Mouse (Mus musculus): ENCODE measurements around the gene Polr3e.
"Not testable (repeated sequence)": the region's sequence is repeated elsewhere in the genome, so short reads cannot be mapped to it uniquely, and the experiment has no call there.

Gene Polr3e

DNA sequence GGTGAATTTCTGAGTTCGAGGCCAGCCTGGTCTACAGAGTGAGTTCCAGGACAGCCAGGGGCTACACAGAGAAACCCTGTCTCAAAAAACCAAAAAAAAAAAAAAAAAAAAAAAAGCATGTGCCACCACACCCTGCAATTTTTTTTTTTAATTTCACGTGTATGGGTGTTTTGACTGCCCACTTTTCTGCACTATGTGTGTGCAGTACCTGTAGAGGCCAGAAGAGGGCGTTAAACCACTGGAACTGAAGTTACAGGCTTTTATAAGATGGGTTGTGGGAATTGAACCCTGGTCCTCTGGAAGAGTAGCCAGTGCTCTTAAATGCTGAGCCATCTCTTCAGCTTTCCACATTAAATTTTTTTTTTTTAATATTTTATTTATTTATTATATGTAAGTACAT lies 7.4 kb upstream of the Polr3e start:
- not testable (repeated sequence) for DNase-seq (ENCODE audit: low read depth in 2 of 2, low spot score in 2 of 2)

DNA sequence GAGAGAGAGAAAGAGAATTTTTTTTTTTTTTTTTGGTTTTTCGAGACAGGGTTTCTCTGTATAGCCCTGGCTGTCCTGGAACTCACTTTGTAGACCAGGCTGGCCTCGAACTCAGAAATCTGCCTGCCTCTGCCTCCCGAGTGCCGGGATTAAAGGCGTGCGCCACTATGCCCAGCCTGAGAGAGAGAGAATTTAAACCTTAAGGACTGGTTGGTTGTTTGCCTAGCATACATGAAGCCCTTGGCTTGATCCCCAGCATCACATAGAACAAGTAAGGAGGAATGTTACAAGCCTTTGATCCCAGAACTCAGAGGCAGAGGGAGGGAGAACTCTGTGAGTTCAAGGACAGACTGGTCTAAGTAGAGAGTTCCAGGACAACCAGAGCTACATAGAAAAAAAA lies 6.3 kb upstream of the Polr3e start:
- not testable (repeated sequence) for DNase-seq (ENCODE audit: low read depth in 2 of 2, low spot score in 2 of 2)

DNA sequence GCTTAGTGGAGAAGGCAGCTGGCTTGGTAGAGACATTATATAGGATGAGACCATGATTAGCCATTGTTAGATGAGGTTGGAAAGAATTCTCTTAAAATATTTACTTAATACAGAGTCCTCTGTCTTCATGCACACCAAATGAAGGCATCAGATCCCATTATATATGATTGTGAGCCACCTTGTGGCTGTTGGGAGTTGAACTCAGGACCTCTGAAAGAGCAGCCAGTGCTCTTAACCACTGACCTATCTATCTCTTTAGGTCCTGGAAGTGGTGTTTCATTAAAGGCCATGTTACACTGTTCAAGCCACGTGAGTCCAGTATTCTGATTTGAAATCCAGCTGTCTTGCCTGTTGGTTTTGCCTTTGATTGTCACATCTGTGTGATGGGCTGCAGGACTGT lies 4.2 kb upstream of the Polr3e start:
- DNase-seq (ENCODE audit: low read depth in 2 of 2, low spot score in 2 of 2) = no peak

DNA sequence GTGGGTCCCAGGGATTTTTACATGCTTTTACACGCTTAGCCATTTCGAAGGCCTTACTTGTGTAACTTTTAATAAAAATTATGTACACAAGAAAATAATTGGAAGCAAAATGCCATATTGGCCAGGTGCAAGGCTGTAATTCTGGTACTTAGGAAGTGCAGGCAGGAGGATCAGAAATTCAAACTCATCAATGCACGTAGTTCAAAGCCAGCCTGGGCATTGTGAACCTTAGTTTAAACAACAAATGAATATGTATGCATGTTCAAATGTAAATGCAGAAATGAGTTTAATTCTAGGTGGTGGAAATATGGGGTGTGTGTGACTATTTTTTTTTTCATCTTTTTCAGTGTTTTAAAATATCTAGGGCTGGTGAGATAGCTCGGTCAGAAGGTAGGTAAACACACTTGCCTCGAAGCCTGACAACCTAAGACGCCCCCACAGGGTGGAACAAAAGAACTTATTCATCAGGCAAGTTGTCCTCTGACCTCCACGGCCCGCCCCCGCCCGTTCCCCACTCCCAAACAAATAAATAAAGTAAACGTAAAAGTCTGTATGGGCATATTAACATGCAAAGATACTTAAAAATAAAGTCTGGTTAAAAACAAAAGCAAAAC lies 1.2 kb upstream of the Polr3e start:
- no peak for DNase-seq (ENCODE audit: low read depth in 2 of 2, low spot score in 2 of 2)

DNA sequence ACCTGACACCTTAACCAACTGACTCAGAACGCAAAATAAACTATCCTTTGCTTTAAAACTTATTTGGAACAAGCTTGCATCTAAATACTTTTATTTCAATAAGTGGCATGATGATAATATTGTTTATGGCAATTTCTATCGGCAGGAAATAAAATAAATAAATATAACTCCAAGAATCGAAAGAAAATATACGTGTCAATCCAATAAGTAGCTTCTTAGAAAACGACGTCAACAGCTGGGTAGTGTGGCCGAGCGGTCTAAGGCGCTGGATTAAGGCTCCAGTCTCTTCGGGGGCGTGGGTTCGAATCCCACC lies 309 bp upstream of the Polr3e start:
- no peak for DNase-seq (ENCODE audit: low read depth in 2 of 2, low spot score in 2 of 2)

DNA sequence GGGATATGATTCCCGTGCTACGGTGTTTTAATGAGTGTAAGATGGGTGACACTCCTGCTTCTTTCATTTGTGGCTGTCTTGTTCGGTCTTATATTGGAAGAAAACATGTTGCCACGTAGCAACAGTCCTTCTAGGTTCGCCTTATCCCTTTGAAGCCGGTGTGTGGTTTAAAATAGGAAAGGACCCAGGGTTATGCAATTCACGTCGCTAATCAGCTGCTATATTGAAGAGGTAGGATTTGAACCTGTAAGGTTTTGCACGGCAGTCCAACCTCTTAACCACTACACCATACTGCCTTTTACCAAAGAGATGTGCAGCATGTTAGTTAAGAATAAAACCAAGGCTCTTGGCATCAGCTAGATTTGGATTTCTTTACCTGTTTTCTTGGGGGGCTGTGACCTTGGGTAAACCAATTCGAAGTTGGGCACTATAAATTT lies 1.0 kb downstream of the Polr3e start:
- DNase-seq (ENCODE audit: low read depth in 2 of 2, low spot score in 2 of 2) = peak; percentile 88 to 91

DNA sequence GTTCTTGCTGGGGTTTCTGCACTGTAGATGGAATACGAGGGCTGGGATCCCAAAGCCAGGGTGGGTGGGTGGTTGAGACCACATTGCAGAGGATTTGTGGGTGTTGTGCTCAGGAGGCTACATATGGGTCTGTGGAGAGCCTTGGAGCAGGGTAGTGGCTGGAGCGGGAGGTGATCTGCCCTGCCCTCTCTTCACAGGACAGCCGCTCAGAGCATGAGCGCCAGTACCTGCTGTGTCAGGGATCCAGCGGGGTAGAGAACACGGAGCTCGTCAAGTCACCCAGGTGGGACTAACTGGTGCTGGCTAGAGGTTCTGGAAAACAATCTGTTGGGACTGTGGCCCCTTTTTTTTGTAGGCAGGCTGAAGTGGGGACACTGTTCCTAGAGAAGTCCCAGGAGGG lies 15.6 kb downstream of the Polr3e start:
- no peak for DNase-seq (ENCODE audit: low read depth in 2 of 2, low spot score in 2 of 2)

DNA sequence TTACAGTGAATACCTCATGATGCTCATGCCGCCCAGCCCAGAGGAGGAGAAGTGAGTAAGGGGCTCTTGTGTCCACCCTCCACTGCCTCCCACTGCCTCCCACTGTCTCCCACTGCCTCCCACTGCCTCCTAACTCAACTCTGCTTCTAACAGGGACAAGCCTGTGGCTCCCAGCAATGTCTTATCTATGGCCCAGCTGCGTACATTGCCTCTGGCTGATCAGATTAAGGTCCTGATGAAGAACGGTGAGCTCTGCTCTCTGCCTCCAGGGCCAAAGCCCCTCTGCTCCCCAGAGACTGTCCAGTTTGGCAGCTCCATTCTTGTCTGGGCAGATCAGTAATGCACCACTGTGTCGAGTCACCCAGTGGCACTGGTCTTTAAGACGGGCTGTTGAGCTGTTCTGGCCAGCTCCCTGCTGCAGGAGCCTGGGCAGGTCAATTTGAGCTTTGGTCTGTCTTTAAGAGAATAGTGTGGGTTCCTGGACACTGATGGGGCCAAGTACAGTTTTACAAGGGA lies 16.2 kb downstream of the Polr3e start:
- no peak for DNase-seq (ENCODE audit: low read depth in 2 of 2, low spot score in 2 of 2)

DNA sequence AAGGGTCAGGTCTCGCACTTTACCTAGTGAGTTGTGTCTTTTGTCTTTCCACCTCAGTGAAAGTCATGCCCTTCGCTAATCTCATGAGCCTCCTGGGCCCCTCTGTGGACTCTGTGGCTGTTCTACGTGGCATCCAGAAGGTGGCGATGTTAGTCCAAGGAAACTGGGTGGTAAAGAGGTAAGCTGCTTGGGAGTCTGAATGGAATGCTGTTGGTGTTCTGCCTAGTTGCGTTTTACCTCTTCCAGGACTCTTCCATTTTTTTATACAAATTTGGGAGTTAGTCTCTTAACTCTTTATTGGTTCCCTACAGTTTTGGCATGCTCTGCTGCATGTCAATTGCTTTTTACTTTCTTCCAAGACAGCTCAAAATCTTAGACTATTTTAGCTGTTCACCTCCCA lies 17.2 kb downstream of the Polr3e start:
- peak; percentile 47 to 52 for DNase-seq (ENCODE audit: low read depth in 2 of 2, low spot score in 2 of 2)

DNA sequence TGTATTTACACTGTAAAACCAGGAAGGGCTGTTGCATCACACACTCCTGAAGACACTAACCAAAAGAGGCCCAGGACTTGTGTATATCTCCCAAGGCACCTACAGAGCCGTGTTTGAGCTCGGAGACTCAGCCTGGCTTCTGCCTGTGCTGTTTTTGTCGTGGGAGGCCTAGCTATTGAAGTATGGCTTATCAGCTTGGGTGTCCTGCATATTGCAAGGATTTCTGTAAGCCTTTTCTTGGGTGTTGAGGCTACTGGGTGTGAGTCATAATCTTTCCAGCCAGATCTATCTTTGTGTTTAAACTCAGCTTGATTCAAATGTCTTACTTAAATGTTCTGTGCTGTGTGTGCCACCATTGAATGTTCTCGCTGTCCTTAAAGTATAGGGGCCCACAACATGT lies 19.0 kb downstream of the Polr3e start:
- DNase-seq (ENCODE audit: low read depth in 2 of 2, low spot score in 2 of 2) = no peak

DNA sequence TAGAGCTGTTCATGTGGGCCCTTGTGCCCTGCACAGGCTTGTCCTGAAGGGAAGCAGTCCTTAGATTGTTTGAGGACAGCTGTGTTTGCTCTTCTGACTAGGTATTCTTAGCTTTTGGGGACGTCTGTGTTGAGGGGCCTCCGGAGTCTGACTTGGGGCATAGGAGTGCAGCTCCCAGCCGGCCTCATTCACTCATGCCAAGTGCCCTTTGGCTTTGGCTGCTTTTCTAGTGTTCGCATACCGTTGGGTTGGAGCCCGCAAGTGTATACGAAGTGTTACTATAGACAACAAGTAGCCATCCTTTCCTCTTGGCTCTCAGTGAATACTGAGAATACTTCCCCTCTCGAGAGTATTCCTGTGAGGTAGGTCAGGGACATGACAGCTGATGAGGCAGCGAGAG lies 20.7 kb downstream of the Polr3e start:
- DNase-seq (ENCODE audit: low read depth in 2 of 2, low spot score in 2 of 2) = no peak

DNA sequence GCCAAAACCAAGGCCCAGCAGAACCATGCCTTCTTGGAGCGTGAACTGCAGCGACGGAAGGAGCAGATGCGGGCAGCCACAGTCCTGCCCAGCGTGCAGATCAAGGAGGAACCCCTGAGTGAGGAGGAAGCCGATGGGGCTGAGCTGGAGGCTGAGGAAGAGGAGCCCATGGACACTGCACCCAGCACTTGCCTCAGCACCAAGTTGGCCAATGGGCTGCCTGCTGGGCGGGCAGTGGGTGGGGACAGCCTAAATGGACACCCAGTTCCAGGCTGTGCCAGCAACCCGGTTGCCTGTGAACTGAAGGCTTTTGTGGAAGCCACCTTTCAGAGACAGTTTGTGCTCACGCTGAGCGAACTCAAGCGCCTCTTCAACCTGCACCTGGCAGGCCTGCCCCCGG lies 22.8 kb downstream of the Polr3e start:
- no peak for DNase-seq (ENCODE audit: low read depth in 2 of 2, low spot score in 2 of 2)

DNA sequence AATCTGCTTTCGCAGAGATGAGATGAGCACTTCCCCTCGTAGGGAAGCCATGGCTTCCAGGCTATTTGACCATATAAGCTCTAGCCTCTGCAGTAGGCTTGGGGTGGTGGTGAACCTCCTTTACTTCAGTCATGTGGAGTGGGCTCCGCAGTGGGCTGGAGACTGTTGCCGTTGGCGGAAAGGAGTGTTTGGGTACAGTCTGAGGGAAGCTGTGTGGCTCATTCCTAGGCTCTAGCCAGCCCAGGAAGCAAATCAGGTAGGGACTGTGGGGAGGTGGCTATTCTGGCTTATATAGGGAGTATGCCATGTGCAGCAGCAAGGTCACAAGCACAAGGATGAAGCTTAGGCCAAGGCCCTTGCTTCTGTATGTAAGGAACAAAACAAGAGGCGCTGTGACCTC lies 23.7 kb downstream of the Polr3e start:
- DNase-seq (ENCODE audit: low read depth in 2 of 2, low spot score in 2 of 2) = no peak

DNA sequence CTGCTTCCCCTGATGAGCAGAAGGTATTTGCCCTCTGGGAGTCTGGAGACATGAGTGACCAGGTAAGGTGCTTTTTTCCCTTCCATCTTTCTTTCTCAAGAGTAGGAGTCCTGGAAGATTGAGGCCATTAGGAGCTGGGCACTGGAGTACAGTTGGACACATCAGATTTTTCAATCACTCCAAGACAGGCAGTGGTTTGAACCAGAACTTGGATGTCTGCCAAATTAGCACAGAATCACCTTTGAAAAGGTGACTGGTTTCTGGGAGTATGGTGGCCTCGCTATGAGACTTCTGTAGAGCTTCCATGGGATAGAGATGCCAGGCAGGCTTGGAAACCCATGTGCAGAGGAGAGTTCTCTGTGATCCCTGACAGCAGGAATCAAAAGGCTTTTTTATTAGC lies 25.0 kb downstream of the Polr3e start:
- DNase-seq (ENCODE audit: low read depth in 2 of 2, low spot score in 2 of 2) = no peak

DNA sequence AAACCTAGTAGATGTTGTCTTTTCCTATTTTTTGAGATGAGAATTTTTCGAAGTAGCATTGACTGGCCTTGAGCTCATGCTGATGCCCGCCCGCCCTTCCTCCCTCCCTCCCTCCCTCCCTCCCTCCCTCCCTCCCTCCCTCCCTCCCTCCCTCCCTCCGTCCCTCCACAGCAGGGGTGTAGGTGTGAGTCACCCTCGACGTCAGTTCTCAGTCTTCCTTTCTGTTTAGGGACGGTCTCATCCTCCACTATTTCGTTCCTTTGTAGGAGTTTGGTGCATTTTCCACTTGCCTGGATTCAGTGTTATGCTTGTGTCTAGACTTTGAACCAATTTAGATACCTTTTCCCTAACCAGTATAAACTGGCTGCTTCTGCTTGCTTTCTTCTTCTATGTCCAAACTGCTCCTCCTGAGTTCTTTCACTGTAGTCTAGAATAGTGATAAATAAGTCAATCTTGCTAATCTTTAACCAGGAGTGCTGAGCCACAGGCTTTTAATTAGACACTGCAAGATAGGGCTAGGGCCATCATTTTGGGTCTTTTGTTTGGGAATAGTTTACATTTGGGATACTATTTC lies 26.5 kb downstream of the Polr3e start:
- no peak for DNase-seq (ENCODE audit: low read depth in 2 of 2, low spot score in 2 of 2)

DNA sequence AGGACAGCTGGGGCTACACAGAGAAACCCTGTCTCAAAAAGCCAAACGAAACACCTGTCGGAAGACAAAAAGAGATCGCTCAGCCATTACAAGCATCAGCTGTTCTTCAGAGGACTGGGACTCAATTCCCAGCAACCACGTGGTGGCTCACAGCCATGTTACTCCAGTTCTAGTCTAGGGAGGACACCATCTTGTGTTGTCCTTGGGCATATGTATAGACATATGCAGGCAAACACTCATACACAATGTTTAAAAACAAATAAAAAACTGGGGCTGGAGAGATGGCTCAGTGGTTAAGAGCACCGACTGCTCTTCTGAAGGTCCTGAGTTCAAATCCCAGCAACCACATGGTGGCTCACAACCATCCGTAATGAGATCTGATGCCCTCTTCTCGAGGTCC lies 36.0 kb downstream of the Polr3e start:
- DNase-seq (ENCODE audit: low read depth in 2 of 2, low spot score in 2 of 2) = not testable (repeated sequence)

DNA sequence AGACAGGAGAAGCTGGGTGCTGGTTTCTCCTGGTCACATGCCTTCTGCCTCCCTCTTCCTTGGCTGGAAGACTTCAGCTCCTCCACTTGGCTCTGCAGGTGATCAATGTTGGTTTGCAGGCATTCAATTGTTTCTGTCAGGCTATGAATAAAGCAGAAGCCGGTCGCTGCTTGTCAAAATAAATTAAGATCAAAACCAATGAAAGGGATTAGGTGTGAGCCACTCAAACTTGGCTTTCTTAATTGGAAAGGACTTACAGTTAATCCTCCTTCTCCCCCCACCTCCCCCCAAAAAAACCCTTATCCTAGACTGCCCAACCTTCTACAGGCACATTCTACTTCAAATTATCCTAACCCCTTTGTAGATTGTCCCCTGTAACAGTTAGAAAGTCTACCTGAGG lies 42.6 kb downstream of the Polr3e start:
- DNase-seq (ENCODE audit: low read depth in 2 of 2, low spot score in 2 of 2) = no peak

DNA sequence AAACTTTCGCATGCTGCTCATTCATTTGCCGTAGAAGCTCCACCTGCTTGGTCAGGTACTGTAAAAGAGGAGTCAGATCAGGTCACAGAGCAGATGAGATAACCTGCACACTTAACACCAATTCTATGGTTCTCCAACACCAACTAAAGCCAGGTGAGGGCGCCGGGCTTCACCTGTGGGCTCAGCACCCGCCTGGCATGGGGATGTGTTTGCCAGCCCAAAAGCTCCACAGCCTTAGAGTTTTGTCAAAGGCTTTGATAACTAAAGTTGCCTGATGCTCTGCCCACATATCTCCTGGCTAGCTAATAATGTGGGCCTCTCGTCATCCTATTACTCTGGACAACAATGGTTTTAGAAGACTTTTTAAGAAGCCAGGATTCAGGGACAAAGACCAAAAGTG lies 43.1 kb downstream of the Polr3e start:
- peak in 1 of 2 experiments; percentile 20 for DNase-seq (ENCODE audit: low read depth in 2 of 2, low spot score in 2 of 2)

DNA sequence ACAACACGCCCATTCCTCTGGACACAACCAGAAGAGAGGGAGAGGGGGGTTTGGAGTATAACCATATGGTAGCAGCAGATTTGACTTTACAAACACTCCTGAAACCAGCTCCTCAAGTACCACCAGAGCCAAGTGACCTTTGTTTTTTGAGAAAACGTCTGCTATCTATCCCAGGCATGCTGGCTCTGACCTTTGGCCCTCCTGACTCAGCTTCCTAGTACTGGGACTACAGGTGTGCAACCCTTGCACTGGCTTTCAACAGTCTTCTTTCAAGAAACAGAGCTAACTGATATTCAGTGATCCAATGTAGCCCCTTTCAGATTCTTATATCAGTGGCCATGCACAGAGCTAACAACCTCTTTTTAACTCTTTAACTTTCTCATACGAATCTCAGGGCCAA lies 44.3 kb downstream of the Polr3e start:
- no peak for DNase-seq (ENCODE audit: low read depth in 2 of 2, low spot score in 2 of 2)

DNA sequence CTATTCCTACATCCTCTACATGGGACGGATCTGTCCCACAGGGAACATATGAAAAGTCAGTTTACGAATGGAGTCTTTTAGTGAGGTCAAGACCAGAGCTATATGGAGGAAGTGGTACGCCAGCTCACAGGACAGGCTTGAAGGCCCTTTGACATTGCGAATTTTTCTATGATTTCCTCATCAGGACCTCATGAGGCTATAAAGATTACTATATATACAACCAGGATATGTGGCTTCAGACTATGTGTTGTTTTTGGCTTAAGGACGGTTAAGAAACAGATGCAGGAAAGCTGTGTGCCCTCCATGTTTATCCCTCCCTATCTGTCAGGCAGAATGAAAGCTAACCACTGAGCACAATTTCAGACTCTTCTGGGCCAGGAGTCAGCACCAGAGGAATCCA lies 45.6 kb downstream of the Polr3e start:
- no peak for DNase-seq (ENCODE audit: low read depth in 2 of 2, low spot score in 2 of 2)

DNA sequence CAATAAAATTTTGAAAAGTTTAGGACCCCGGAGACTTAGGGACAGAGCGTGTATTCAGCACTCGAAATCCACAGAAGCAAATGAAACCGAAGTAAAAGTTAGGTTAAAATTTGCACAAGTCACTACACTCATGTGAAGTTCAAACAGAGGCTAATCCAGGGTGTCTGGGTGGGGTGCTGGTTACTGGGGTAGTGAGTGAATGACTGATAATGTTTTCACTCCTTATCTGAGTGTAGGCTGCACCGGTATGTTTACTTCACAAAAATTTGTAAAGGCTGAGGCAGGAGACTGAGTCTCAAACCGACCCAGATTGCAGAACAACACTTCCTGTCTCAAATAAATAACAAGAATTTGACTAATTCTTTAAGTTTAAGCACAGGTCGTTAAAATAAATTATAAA lies 51.7 kb downstream of the Polr3e start:
- no peak for DNase-seq (ENCODE audit: low read depth in 2 of 2, low spot score in 2 of 2)

DNA sequence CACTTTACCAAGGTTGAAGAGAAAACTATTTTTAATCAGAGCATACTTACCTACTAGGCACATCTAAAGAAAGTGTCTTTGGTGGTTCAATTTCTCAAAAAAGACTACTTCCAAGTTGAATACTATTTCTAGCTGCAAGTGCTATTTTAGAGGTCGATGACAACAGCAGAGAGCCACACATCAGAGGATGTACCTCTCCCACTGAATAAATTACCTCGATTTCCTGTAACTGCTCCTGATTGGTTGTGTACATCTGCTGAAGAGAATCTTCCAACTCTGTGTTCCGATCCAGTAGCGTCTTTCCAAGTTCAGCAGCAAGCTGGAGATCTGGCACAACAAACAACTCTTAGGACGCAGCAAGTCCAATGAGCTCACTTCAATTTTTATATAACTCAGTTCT lies 52.6 kb downstream of the Polr3e start:
- DNase-seq (ENCODE audit: low read depth in 2 of 2, low spot score in 2 of 2) = no peak

DNA sequence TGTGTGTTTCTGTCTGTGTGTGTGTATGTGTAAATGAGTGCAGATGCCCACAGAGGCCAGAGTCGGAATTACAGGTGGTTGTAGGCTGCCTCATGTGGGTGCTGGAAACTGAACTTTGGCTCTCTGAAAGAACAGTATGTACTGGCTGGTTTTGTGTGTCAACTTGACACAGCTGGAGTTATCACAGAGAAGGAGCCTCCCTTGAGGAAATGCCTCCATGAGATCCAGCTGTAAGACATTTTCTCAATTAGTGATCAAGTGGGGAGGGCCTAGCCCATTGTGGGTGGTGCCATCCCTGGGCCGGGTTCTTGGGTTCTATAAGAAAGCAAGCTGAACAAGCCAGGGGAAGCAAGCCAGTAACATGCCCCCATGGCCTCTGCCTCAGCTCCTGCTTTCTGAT lies 54.9 kb downstream of the Polr3e start:
- DNase-seq (ENCODE audit: low read depth in 2 of 2, low spot score in 2 of 2) = not testable (repeated sequence)
